Mouse (Mus musculus): ENCODE data around the gene Cep112.
A peak's percentile ranks its signal among the peaks of the same experiment; 100 is the strongest.

Gene Cep112

DNA sequence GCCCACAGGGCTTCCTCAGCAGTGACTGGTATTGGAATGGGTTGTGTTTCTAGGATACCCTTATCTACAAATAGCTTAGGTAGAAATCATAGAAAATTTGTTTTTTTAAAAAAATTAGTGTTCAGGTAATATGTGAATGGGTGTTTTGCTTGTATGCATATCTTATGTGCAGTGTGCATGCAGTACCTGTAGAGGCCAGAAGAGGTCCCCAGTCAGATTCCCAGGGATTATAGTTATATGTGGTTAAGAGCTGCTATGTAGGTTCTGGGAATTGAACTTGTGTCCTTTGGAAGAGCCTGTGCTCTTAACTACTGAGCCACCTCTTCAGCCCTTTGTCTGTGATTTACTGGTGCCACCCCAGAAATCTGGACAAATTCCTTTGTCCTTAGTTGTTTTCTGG, 22.2 kb downstream of the Cep112 start:
- DNase-seq (ENCODE audit: low spot score): no peak

DNA sequence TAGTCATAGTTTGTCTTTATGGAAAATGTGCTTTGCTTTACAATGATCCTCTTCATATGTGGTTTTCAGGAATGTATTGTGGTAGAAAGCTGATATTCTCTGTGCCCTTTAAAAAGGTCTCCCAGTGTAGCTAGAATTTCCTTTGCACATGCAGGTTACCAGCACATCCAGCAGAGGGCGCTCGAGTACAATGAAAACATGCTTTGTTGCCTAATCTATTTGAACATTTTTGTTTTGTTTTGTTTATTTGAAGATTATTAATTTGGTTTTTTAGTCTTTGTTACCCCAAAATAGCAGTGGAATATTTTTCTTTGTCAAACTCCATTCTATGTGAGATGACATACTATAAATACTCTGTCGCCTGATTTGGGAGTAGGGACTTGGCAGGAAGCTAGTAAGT, 24.8 kb downstream of the Cep112 start:
- peak; percentile 75 for DNase-seq (ENCODE audit: low spot score)

- DNase-seq (ENCODE audit: low spot score): no peak
These were observed 34.6 kb downstream of the Cep112 start for GRCm38 (mm10) chr11:108459599-108459998.

GRCm38 (mm10) chr11:108464138-108464537, 39.1 kb downstream of the Cep112 start:
- peak; percentile 15 for DNase-seq (ENCODE audit: low spot score)

- no peak for DNase-seq (ENCODE audit: low spot score)
These were observed 39.8 kb downstream of the Cep112 start for GRCm38 (mm10) chr11:108464715-108465301.

- DNase-seq (ENCODE audit: low spot score): no peak
These were observed 50.7 kb downstream of the Cep112 start for GRCm38 (mm10) chr11:108475738-108476137.

GRCm38 (mm10) chr11:108476226-108476625, 51.2 kb downstream of the Cep112 start:
- DNase-seq (ENCODE audit: low spot score): no peak

GRCm38 (mm10) chr11:108483976-108484375, 59.0 kb downstream of the Cep112 start:
- no peak for DNase-seq (ENCODE audit: low spot score)

DNA sequence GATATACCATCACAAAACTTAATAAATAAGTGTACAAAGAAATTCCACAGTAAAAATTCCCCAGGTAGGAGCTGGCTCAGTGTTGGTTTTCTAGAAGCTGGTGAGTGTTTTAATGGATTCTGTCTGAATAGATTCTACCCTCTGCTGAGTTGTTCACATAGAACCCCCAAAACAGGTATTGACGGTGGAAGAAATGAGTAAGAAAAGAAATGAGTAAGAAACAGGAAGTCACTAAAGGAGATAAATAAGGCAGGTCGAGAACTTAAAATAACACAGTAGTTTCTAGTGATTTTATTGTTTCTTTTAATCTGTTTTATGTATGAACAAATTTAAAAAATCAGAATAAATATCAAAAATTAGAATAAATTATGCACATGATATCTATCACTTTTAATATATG, 63.3 kb downstream of the Cep112 start:
- DNase-seq (ENCODE audit: low spot score): no peak

- DNase-seq (ENCODE audit: low spot score): no peak
These were observed 64.9 kb downstream of the Cep112 start for GRCm38 (mm10) chr11:108489863-108490262.

DNA sequence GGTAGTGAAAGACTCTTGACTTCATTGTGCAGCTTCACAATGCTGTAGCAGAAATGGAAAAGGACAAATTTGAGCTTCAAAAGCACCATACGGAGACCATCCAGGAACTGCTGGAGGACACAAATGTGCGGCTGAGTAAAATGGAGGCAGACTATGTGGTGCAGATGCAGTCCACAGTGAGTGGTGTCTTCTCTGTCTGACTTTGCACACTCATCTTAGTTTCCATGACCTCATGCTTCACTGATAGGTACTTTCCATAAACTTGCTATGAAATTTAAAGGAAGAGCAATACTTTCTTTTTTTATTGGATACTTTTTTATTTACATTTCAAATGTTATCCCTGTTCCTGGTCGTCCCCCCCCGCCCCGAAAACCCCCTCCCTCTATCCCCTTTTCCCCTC, 83.2 kb downstream of the Cep112 start:
- DNase-seq (ENCODE audit: low spot score): no peak

DNA sequence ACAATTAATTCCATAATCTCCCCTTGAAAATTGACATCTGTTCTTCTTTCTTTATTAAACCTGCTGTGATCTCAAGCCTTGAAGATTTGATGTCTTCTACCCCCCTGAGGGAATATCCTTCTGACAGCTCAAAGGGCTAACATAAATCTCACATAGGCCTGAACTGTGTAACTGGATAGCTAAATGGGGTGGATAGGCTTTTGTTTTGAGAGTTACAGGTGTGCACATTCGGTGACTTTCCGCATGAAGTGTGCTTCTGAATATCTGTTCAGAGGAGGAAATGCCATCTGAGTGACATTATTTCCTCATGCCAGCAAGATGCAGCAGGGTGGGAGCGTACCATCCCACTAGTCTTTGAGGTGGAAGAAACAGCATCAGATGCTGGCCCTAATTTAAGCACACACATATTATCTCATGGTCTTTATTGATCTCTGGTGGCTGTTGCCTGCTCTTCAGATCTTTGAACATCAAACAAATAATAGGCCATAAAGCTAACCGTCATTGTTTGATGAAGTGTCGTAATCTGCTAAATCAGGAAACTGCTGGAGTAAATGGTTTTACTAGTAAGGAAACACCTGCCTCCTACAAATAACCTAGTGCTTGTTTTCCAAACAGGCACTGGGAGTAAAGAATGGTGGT, 102.9 kb downstream of the Cep112 start:
- DNase-seq (ENCODE audit: low spot score): no peak

- no peak for DNase-seq (ENCODE audit: low spot score)
These were observed 107.9 kb downstream of the Cep112 start for GRCm38 (mm10) chr11:108532901-108533300.

- DNase-seq (ENCODE audit: low spot score): no peak
These were observed 109.0 kb downstream of the Cep112 start for GRCm38 (mm10) chr11:108534014-108534413.

GRCm38 (mm10) chr11:108552997-108553622, 128.1 kb downstream of the Cep112 start:
- DNase-seq (ENCODE audit: low spot score): no peak

DNA sequence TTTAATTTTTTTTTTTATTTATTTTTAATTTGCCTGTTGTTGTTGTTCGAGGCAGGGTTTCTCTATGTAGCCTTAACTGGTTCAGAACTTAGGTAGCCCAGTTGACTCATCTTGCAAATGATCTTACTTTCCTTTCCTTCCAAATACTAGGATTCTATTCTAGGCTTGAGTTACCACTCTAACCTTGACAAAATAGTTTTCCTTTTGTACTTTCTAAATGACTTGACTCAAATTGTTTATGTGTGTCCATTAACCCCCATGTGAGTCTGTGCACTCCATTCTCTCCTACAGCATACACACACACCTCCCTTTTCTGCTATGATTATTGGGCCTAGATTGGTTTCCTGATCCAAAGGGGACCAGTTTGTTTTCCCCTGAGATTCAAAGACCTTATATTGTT, 128.9 kb downstream of the Cep112 start:
- DNase-seq (ENCODE audit: low spot score): no peak

DNA sequence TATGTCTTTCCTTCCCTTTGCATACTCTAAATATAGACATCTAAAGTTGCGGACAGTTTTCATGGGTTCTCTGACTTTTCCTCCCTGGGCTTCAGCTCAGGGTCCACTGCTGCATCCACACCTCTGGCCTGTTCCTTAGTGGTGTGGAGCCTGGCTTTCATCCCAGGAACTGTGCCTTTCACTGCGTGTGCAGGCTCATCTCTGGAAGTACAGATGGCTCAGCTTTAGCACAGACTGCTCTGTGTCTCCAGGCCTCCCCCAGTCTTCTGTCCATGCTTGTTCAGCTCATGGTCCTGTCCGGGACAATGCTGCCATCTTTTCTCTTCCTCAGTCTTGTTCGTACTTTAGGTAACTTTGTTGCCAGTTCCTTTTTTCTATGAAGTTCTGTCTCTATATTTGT, 133.6 kb downstream of the Cep112 start:
- no peak for DNase-seq (ENCODE audit: low spot score)

- DNase-seq (ENCODE audit: low spot score): no peak
These were observed 134.5 kb downstream of the Cep112 start for GRCm38 (mm10) chr11:108559506-108559905.

- no peak for DNase-seq (ENCODE audit: low spot score)
These were observed 137.1 kb downstream of the Cep112 start for GRCm38 (mm10) chr11:108562076-108562475.

GRCm38 (mm10) chr11:108586551-108587184, 161.7 kb downstream of the Cep112 start:
- DNase-seq (ENCODE audit: low spot score): no peak

DNA sequence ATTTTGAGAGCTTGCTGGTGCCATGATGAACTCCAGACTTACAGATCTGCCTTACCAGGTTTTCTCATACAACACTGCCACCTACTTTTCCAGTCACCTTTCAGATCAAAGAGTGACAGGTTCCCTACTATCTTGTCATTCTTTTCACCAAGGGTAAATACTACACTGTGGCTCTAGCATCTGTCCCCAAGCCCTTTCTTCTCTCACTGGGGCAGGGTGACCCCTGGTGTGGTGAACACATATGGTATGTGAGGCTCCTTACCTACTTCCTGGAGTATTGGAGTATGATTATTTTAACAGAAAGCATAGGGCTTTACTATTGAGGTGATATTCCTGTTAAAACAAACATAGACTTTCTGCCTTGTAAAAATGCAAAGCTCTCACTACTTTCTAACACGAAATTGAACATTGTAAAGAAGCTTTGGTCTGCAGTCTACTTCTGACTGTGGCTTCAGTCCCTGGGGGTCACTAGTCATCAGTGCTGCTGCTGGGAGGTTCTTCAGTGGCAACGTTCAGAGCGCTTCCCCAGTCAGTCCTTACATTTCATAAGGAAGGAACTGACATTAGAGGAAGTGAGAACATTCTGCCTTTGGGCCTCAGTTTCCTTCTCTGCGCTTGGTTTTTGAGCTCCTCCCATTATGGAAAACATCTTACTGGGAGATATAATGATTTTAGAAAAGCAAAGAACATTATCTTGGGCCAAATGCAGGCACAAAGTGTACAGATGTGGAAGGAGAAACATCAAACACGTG, 168.4 kb downstream of the Cep112 start:
- DNase-seq (ENCODE audit: low spot score): no peak

- no peak for DNase-seq (ENCODE audit: low spot score)
These were observed 169.1 kb downstream of the Cep112 start for GRCm38 (mm10) chr11:108593959-108594579.

Measured in layer of hippocampus, adult 9-10 months (tissue).